Mouse (Mus musculus): ENCODE results near the gene Gimap9.

DNA sequence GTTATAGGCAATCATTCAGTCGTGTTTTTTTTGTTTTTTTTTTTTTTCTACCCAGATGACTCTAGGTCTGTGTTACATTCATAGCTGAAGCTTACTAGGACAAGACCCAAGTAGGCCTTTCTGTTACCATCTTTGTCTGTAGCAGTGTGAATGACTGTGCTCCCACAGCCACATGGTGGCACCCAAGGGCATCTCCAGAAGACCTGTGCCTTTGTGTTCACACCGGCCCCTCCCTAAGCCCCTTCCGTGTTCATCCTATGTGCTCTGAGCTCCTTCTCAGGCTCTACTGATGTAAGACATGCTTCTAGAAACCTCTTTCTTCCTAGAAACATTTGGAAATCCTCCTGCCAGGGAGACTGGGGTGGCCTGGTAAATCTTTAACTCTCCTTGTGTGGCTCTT is 28.9 kb upstream of the Gimap9 start, which contains the start of gene Gimap8:
- TF ChIP-seq POLR2A (IDR thresholded peaks at IDR 0.05; ENCODE audit: control insufficient read depth, extremely low read depth, insufficient read depth, low read length, poor library complexity) = no peak
- TF ChIP-seq CTCF (IDR thresholded peaks at IDR 0.05; ENCODE audit: borderline replicate concordance, control insufficient read depth, extremely low read depth, insufficient read depth, low read length, poor library complexity) = peak; percentile 64; the same call in 1 of the 2 replicates

Data from thymus, adult 2 months (tissue).